Mouse (Mus musculus): Measurements from ENCODE around the gene Kcnj12.

DNA sequence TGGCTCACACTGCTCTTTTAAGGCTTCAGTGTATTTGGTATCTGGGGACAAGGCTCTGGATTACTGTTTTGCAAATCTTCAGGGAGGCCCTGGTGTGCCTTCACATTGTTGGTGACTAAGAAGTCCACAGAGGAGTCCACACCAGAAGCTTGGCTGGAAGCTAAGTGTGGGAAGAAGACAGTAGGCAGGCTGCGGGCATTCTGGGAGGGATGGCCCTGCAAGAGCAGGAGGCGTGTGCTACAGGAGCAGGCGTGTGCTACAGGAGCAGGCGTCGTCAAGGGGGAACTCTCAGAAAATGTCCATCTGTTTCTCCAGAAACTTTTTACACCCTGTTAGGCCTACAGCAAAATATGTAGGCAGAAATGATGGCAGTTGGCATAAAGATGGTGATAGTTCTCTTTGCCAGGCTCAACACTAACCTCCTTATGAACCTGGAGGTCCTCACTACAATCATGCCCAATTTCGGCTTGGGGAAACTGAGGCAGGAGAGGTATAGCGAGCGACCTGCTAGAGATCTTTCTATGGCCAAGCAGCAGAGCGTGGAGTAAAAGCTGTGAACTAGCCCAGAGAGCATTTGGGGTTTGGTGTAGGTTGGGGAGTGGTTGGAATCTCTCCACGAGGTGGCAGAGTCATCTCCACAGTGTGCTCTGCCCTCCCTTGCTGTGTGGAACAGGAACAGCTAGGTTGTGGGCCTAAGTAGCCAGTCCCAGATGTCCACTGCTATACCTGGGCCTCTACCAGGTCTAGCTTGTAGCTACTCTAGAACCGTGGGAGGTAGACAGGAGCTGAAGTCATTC lies 18.7 kb downstream of the Kcnj12 start:
- TF ChIP-seq GATA1 (IDR thresholded peaks at IDR 0.05; ENCODE audit: low read length) (no peak), TAL1 (IDR thresholded peaks at IDR 0.05; ENCODE audit: low read length) (no peak)
